Mouse (Mus musculus) lung, embryonic 15.5 days (tissue): ENCODE measurements around the gene Arrdc5. TPM values are rescaled to one million over a fixed set of nuclear protein-coding genes. Genes with fewer than 3 reads are reported as not detected.

Experiments used
- ATAC-seq: fragments of 200-750 bp; cut with Nextera tagmentation; 2 replicates; pipeline ENCODE4 v1.8.0; 2017; ENCODE audit warnings: moderate number of reproducible peaks, borderline replicate concordance; ENCODE audit not compliant: low FRiP score, low TSS enrichment; ENCODE audit errors: extremely low read depth
- H3K27ac ChIP-seq: fragments of 300-500 bp; sonication (generic); 2 replicates; pipeline ENCODE4 v1.5.1; 2015; ENCODE audit warnings: moderate library complexity, mild to moderate bottlenecking, inconsistent platforms
- H3K27me3 ChIP-seq: fragments of 300-500 bp; sonication (generic); 2 replicates; pipeline ENCODE4 v1.6.1; 2015; ENCODE audit warnings: inconsistent platforms
- H3K36me3 ChIP-seq: fragments of 300-500 bp; sonication (generic); 2 replicates; pipeline ENCODE4 v1.6.1; 2015; ENCODE audit warnings: inconsistent platforms
- H3K4me1 ChIP-seq: fragments of 300-500 bp; sonication (generic); 2 replicates; pipeline ENCODE4 v1.6.1; 2015; ENCODE audit warnings: inconsistent platforms
- H3K4me2 ChIP-seq: fragments of 300-500 bp; sonication (generic); 2 replicates; pipeline ENCODE4 v1.6.1; 2015; ENCODE audit warnings: inconsistent platforms, mild to moderate bottlenecking, moderate library complexity
- H3K4me3 ChIP-seq: fragments of 300-500 bp; sonication (generic); 2 replicates; pipeline ENCODE4 v1.5.1; 2015; ENCODE audit warnings: mild to moderate bottlenecking, inconsistent platforms
- H3K9ac ChIP-seq: fragments of 300-500 bp; sonication (generic); 2 replicates; pipeline ENCODE4 v1.6.1; 2015; ENCODE audit warnings: inconsistent platforms
- H3K9me3 ChIP-seq: fragments of 300-500 bp; sonication (generic); 2 replicates; pipeline ENCODE4 v1.6.1; 2016; ENCODE audit warnings: inconsistent platforms
- WGBS: fragments of 180-500 bp; shearing (Covaris S2); methylation state at CpG from one replicate; pipeline ENCODE4 v1.1.7; 2015; 5-methylcytosine and 5-hydroxymethylcytosine counted together
- polyA plus RNA-seq: library from polyadenylated mRNA; unstranded; fragments of >200 nt; fragmentation: Nextera tagmentation; extraction: Ambion mirVana; gene quantifications from 2 replicates; pipeline ENCODE4 v1.2.1, GENCODE M21; 2015

Gene Arrdc5
- polyA plus RNA-seq, 1 experiment from 2014 or later = not detected

- no peaks in the 10 kb centered on the region for H3K9me3 ChIP-seq
- no peak overlapping the region for H3K4me2 ChIP-seq
- H3K9ac ChIP-seq = no peak overlapping the region
- peaks cover 22% of the 10 kb centered on the region for H3K36me3 ChIP-seq
- H3K27me3 ChIP-seq = no peaks in the 10 kb centered on the region
- H3K27ac ChIP-seq = no peak overlapping the region; the same call in 1 of the 2 replicates
- no peak for ATAC-seq
- no peak overlapping the region for H3K4me3 ChIP-seq
- H3K4me1 ChIP-seq = peaks cover 33% of the 10 kb centered on the region
- WGBS = 71% methylated on average over 3 of the region's 3 CpGs
Measured at GRCm38 (mm10) chr17:56272644-56273043, 27.4 kb downstream of the Arrdc5 start.

GRCm38 (mm10) chr17:56271609-56272253 lies 28.4 kb downstream of the Arrdc5 start:
- H3K9ac ChIP-seq = no peak overlapping the region
- WGBS = 83% methylated on average over 12 of the region's 12 CpGs

GRCm38 (mm10) chr17:56269741-56270140 lies 30.3 kb downstream of the Arrdc5 start:
- Histone ChIP-seq H3K4me1 (peaks cover 18% of the 10 kb centered on the region), H3K27ac (peak overlapping the region; percentile 67; the same call in 1 of the 2 replicates), H3K4me2 (peak overlapping the region; percentile 62), H3K9me3 (no peaks in the 10 kb centered on the region), H3K4me3 (peak overlapping the region; percentile 34; the same call in 1 of the 2 replicates), H3K36me3 (peaks cover 27% of the 10 kb centered on the region), H3K27me3 (no peaks in the 10 kb centered on the region), H3K9ac (no peak overlapping the region)
- 68% methylated on average over 3 of the region's 3 CpGs for WGBS
- ATAC-seq = no peak

More at GRCm38 (mm10) chr17:56271609-56272253, 28.4 kb downstream of the Arrdc5 start:
- no peak overlapping the region for H3K4me3 ChIP-seq
- peaks cover 24% of the 10 kb centered on the region for H3K4me1 ChIP-seq
- H3K27ac ChIP-seq = no peak overlapping the region
- no peak for ATAC-seq
- peaks cover 22% of the 10 kb centered on the region for H3K36me3 ChIP-seq
- no peaks in the 10 kb centered on the region for H3K9me3 ChIP-seq
- H3K27me3 ChIP-seq = no peaks in the 10 kb centered on the region
- H3K4me2 ChIP-seq = no peak overlapping the region

GRCm38 (mm10) chr17:56269153-56269630 lies 30.9 kb downstream of the Arrdc5 start:
- ATAC-seq = peak; percentile 85; the same call in 1 of the 2 replicates
- H3K27ac ChIP-seq = peak overlapping the region; percentile 67
- H3K27me3 ChIP-seq = no peaks in the 10 kb centered on the region
- peaks cover 28% of the 10 kb centered on the region for H3K36me3 ChIP-seq
- peak overlapping the region; percentile 31 for H3K9ac ChIP-seq
- peaks cover 14% of the 10 kb centered on the region for H3K4me1 ChIP-seq
- H3K9me3 ChIP-seq = no peaks in the 10 kb centered on the region
- peak overlapping the region; percentile 62 for H3K4me2 ChIP-seq
- H3K4me3 ChIP-seq = peak overlapping the region; percentile 34
- WGBS = 18% methylated on average over 12 of the region's 12 CpGs

GRCm38 (mm10) chr17:56266271-56266670 lies 33.8 kb downstream of the Arrdc5 start:
- H3K27ac ChIP-seq = no peak overlapping the region
- 63% methylated on average over 3 of the region's 3 CpGs for WGBS

GRCm38 (mm10) chr17:56265869-56266268 lies 34.2 kb downstream of the Arrdc5 start:
- no peak for ATAC-seq
- Histone ChIP-seq H3K9me3 (no peaks in the 10 kb centered on the region), H3K4me3 (no peak overlapping the region), H3K4me1 (peaks cover 10% of the 10 kb centered on the region; the same call in 1 of the 2 replicates), H3K4me2 (no peak overlapping the region), H3K36me3 (peaks cover 29% of the 10 kb centered on the region), H3K9ac (no peak overlapping the region), H3K27me3 (no peaks in the 10 kb centered on the region), H3K27ac (no peak overlapping the region)
- WGBS = 82% methylated on average over 3 of the region's 3 CpGs

More at GRCm38 (mm10) chr17:56266271-56266670, 33.8 kb downstream of the Arrdc5 start:
- Histone ChIP-seq H3K4me1 (peaks cover 6% of the 10 kb centered on the region; the same call in 1 of the 2 replicates), H3K36me3 (peaks cover 29% of the 10 kb centered on the region), H3K9ac (no peak overlapping the region), H3K27me3 (no peaks in the 10 kb centered on the region), H3K4me3 (no peak overlapping the region), H3K9me3 (no peaks in the 10 kb centered on the region), H3K4me2 (no peak overlapping the region)
- ATAC-seq = no peak

GRCm38 (mm10) chr17:56265011-56265410 lies 35.1 kb downstream of the Arrdc5 start:
- no peak overlapping the region for H3K4me3 ChIP-seq
- peaks cover 14% of the 10 kb centered on the region; the same call in 1 of the 2 replicates for H3K4me1 ChIP-seq
- H3K27ac ChIP-seq = no peak overlapping the region
- no peak overlapping the region for H3K9ac ChIP-seq
- H3K27me3 ChIP-seq = no peaks in the 10 kb centered on the region
- 91% methylated on average over 4 of the region's 4 CpGs for WGBS
- H3K9me3 ChIP-seq = no peaks in the 10 kb centered on the region
- no peak overlapping the region for H3K4me2 ChIP-seq
- H3K36me3 ChIP-seq = peaks cover 30% of the 10 kb centered on the region
- no peak for ATAC-seq

GRCm38 (mm10) chr17:56264020-56264419 lies 36.1 kb downstream of the Arrdc5 start:
- Histone ChIP-seq H3K4me1 (peaks cover 23% of the 10 kb centered on the region; the same call in 1 of the 2 replicates), H3K9ac (no peak overlapping the region), H3K27me3 (no peaks in the 10 kb centered on the region), H3K36me3 (peaks cover 38% of the 10 kb centered on the region), H3K27ac (no peak overlapping the region), H3K4me3 (no peak overlapping the region), H3K4me2 (no peak overlapping the region), H3K9me3 (no peaks in the 10 kb centered on the region)
- WGBS = 14% methylated on average over 8 of the region's 8 CpGs
- ATAC-seq = peak; percentile 51; the same call in 1 of the 2 replicates

GRCm38 (mm10) chr17:56262645-56263094 lies 37.4 kb downstream of the Arrdc5 start:
- peaks cover 49% of the 10 kb centered on the region for H3K36me3 ChIP-seq
- WGBS = 85% methylated on average over 3 of the region's 3 CpGs
- H3K27me3 ChIP-seq = no peaks in the 10 kb centered on the region
- peaks cover 36% of the 10 kb centered on the region for H3K4me1 ChIP-seq
- H3K4me3 ChIP-seq = no peak overlapping the region
- H3K9me3 ChIP-seq = no peaks in the 10 kb centered on the region
- H3K9ac ChIP-seq = no peak overlapping the region
- H3K4me2 ChIP-seq = no peak overlapping the region
- ATAC-seq = no peak
- H3K27ac ChIP-seq = no peak overlapping the region

- H3K9me3 ChIP-seq = no peaks in the 10 kb centered on the region
- H3K36me3 ChIP-seq = peaks cover 49% of the 10 kb centered on the region
Measured at GRCm38 (mm10) chr17:56261166-56261565, 38.9 kb downstream of the Arrdc5 start.

GRCm38 (mm10) chr17:56259301-56260037 lies 40.6 kb downstream of the Arrdc5 start:
- no peak for ATAC-seq
- peaks cover 48% of the 10 kb centered on the region for H3K4me1 ChIP-seq
- 0 out of 2 replicates have a peak overlapping the region, but pooled peaks have one; percentile 6 for H3K9ac ChIP-seq
- no peak overlapping the region for H3K27ac ChIP-seq
- no peaks in the 10 kb centered on the region for H3K27me3 ChIP-seq
- WGBS = 86% methylated on average over 10 of the region's 10 CpGs
- H3K36me3 ChIP-seq = peaks cover 42% of the 10 kb centered on the region
- no peak overlapping the region for H3K4me2 ChIP-seq
- no peaks in the 10 kb centered on the region for H3K9me3 ChIP-seq
- H3K4me3 ChIP-seq = no peak overlapping the region

More at GRCm38 (mm10) chr17:56261166-56261565, 38.9 kb downstream of the Arrdc5 start:
- peaks cover 40% of the 10 kb centered on the region for H3K4me1 ChIP-seq
- no peaks in the 10 kb centered on the region for H3K27me3 ChIP-seq
- H3K27ac ChIP-seq = no peak overlapping the region
- no peak for ATAC-seq
- 76% methylated on average over 3 of the region's 3 CpGs for WGBS
- H3K9ac ChIP-seq = no peak overlapping the region
- H3K4me3 ChIP-seq = no peak overlapping the region
- H3K4me2 ChIP-seq = no peak overlapping the region
